Mouse (Mus musculus): ENCODE results near the gene Pank2. TPM values are rescaled to one million over a fixed set of nuclear protein-coding genes. Genes with fewer than 3 reads are reported as not detected.

The Pank2 gene
- polyA plus RNA-seq (2015; fragmentation: Nextera tagmentation; extraction: Ambion mirVana), result 28.3 and 32.4 TPM in 2 replicates

DNA sequence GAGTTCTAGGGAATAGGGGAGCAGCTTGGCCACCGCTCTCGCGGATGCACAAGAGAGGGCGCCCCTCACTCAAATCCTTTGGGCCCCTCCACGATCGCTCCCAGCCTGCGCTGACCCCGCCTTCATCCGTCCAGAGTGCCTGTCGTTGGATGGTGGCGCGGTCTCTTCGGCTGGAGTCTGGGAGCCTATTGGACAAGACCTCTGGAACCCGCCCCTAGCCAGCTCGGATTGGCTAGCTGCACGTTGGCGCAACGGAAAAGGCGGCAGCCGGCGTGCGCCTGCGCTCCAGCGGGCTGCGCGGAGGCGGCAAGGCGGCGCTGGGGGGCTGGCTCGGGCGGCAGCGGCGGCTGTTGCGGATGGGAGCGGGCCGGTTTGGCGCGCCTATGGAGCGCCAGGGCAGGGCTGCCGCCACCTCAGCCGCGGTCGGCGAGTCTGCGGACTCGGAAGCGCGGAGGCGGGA is at the start of gene Pank2:
TSS of gene Pank2 (plus strand) at position 283 of the 460 bp plus-strand sequence.
- Histone ChIP-seq H3K4me3 (ENCODE audit: low read depth, low read length) (peak within 1 kb of the TSS; percentile 79), H3K9ac (ENCODE audit: low read length) (peak within 1 kb of the TSS; percentile 91), H3K4me1 (replicated peaks; ENCODE audit: control insufficient read depth, insufficient read depth) (0 out of 2 replicates have a peak, but pooled peaks cover 6% of the 10 kb centered on the region), H3K27me3 (ENCODE audit: control insufficient read depth, insufficient read depth, low read length) (no peaks in the 10 kb centered on the region), H3K9me3 (ENCODE audit: control insufficient read depth, low read length) (no peaks in the 10 kb centered on the region), H3K4me2 (replicated peaks; ENCODE audit: low read depth) (peak within 1 kb of the TSS; percentile 77), H3K27ac (replicated peaks) (peak within 1 kb of the TSS; percentile 100), H3K36me3 (ENCODE audit: control insufficient read depth, insufficient read depth, low read length) (no peaks in the 10 kb centered on the region)
- under 1% methylated on average over 42 of the region's 49 CpGs for WGBS
- TF ChIP-seq EP300 (optimal IDR thresholded peaks at IDR 0.05) (no peak), CTCF (IDR thresholded peaks at IDR 0.05; ENCODE audit: low read depth) (peak; percentile 31; the same call in 1 of the 2 replicates)
- DNase-seq (ENCODE audit: low spot score) (peak; percentile 97), ATAC-seq (ENCODE audit: low FRiP score, low TSS enrichment) (peak; percentile 98)

DNA sequence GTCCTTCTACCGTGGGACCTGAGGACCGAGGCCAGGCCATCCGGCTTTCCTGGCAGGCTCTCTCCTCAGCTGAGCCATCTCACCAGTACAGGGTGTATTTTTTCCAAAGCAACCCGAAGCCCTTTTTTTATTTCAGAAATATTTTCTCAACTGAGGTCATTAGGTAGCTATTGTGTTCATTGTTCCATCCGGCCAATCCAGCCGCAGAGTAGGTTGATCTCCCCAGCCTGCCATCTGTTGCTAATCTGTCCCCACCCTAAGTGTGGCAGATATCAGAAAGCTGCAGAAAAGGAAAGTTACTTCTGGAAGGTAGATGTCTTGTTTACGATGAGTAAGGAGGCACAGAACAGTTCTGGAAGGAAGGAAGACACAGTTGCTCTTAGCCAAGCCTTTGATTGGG is 48.5 kb upstream of the Pank2 start:
- 56% methylated on average over 7 of the region's 7 CpGs for WGBS
- no peaks in the 10 kb centered on the region for H3K27me3 ChIP-seq (ENCODE audit: control insufficient read depth, insufficient read depth, low read length)

DNA sequence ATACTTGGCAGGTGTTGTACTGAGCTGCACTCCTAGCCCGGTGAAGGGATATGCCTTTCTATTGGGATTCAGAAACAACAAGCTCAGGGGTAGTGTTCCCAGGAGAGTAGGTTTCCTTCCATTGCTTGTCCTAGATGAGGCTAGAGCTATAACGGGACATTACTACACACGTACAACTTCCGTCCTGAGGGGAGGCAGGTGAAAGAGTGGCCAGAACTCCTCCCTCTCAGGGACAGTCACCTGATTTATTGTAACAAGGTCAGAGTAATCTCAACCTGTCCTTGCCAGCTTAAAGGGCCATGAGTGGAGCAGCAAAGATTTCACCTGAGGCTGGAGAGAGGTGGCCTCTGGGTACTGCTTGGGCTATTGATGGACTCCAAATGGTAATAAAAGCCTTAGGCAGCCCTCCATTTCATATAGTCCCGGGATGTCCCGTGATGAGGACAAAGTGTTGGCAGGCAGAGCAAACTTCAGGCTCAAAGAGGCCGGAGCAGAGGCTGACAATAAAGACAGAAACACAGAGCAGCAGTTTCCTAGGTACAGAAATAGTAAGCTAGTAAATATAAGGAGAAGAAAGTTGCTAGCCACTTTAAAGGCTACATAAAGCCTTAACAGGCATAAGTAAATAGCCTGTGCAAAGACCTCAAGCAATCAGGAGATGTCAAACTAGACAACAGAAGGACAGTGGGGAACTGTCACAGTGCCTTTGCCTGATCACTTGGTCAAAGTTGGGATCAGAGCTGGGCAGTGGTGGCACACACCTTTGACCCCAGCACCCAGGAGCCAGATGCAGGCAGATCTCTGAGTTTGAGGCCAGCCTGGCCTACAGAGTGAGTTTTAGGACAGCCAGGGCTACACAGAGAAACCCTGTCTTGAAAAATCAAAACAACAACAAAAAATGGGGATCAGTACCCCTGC is 46.1 kb upstream of the Pank2 start:
- WGBS, result 69% methylated on average over 7 of the region's 7 CpGs
- no peaks in the 10 kb centered on the region for H3K9me3 ChIP-seq (ENCODE audit: control insufficient read depth, low read length)
- no peak overlapping the region for H3K9ac ChIP-seq (ENCODE audit: low read length)
- H3K27me3 ChIP-seq (ENCODE audit: control insufficient read depth, insufficient read depth, low read length), result no peaks in the 10 kb centered on the region
- no peak overlapping the region for H3K4me3 ChIP-seq (ENCODE audit: low read depth, low read length)
- H3K27ac ChIP-seq (replicated peaks), result no peak overlapping the region
- H3K4me2 ChIP-seq (replicated peaks; ENCODE audit: low read depth), result no peak overlapping the region
- peaks cover 8% of the 10 kb centered on the region; the same call in 1 of the 2 replicates for H3K36me3 ChIP-seq (ENCODE audit: control insufficient read depth, insufficient read depth, low read length)
- 0 out of 2 replicates have a peak, but pooled peaks cover 1% of the 10 kb centered on the region for H3K4me1 ChIP-seq (replicated peaks; ENCODE audit: control insufficient read depth, insufficient read depth)
- TF ChIP-seq CTCF (IDR thresholded peaks at IDR 0.05; ENCODE audit: low read depth) (no peak), EP300 (optimal IDR thresholded peaks at IDR 0.05) (no peak)
- peak; percentile 72 for ATAC-seq (ENCODE audit: low FRiP score, low TSS enrichment)
- DNase-seq (ENCODE audit: low spot score), result no peak

More for the DNA sequence above, 48.5 kb upstream of the Pank2 start:
- ATAC-seq (ENCODE audit: low FRiP score, low TSS enrichment), result no peak
- Histone ChIP-seq H3K4me2 (replicated peaks; ENCODE audit: low read depth) (no peak overlapping the region), H3K4me3 (ENCODE audit: low read depth, low read length) (no peak overlapping the region), H3K9me3 (ENCODE audit: control insufficient read depth, low read length) (no peaks in the 10 kb centered on the region), H3K27ac (replicated peaks) (no peak overlapping the region), H3K9ac (ENCODE audit: low read length) (no peak overlapping the region), H3K36me3 (ENCODE audit: control insufficient read depth, insufficient read depth, low read length) (peaks cover 8% of the 10 kb centered on the region; the same call in 1 of the 2 replicates), H3K4me1 (replicated peaks; ENCODE audit: control insufficient read depth, insufficient read depth) (peaks cover 9% of the 10 kb centered on the region)
- no peak for DNase-seq (ENCODE audit: low spot score)
- TF ChIP-seq CTCF (IDR thresholded peaks at IDR 0.05; ENCODE audit: low read depth) (no peak), EP300 (optimal IDR thresholded peaks at IDR 0.05) (no peak)

DNA sequence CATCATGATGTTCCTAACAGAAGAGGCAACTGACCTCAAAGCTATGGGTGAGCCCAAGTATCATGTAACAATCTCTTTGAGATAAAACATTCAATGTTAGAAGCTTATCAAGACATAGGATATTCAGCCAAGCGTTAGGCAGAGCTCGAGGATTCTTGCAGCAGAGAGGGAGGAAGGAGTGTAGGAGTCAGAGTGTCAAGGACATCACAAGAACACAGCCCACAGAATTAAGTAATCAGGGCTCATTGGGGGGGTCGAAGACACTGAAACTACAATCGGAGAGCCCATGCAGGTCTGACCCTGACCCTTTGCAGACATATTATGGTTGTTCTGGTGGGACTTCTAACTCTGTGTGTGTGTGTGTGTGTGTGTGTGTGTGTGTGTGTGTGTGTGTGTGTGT is 42.3 kb upstream of the Pank2 start:
- no peak overlapping the region for H3K4me3 ChIP-seq (ENCODE audit: low read depth, low read length)
- H3K36me3 ChIP-seq (ENCODE audit: control insufficient read depth, insufficient read depth, low read length), result no peaks in the 10 kb centered on the region
- DNase-seq (ENCODE audit: low spot score) (no peak), ATAC-seq (ENCODE audit: low FRiP score, low TSS enrichment) (no peak)
- no peak overlapping the region for H3K4me2 ChIP-seq (replicated peaks; ENCODE audit: low read depth)
- 69% methylated on average over 4 of the region's 4 CpGs for WGBS
- H3K9me3 ChIP-seq (ENCODE audit: control insufficient read depth, low read length), result no peaks in the 10 kb centered on the region
- no peaks in the 10 kb centered on the region for H3K27me3 ChIP-seq (ENCODE audit: control insufficient read depth, insufficient read depth, low read length)
- H3K9ac ChIP-seq (ENCODE audit: low read length), result no peak overlapping the region
- H3K27ac ChIP-seq (replicated peaks), result no peak overlapping the region
- TF ChIP-seq CTCF (IDR thresholded peaks at IDR 0.05; ENCODE audit: low read depth) (no peak), EP300 (optimal IDR thresholded peaks at IDR 0.05) (no peak)
- no peaks in the 10 kb centered on the region for H3K4me1 ChIP-seq (replicated peaks; ENCODE audit: control insufficient read depth, insufficient read depth)

GRCm38 (mm10) chr2:131221853-131222515 is 40.3 kb upstream of the Pank2 start:
- DNase-seq (ENCODE audit: low spot score) (no peak), ATAC-seq (ENCODE audit: low FRiP score, low TSS enrichment) (no peak)
- no peaks in the 10 kb centered on the region for H3K36me3 ChIP-seq (ENCODE audit: control insufficient read depth, insufficient read depth, low read length)
- H3K27me3 ChIP-seq (ENCODE audit: control insufficient read depth, insufficient read depth, low read length), result no peaks in the 10 kb centered on the region
- H3K9ac ChIP-seq (ENCODE audit: low read length), result no peak overlapping the region
- WGBS, result 59% methylated on average over 3 of the region's 3 CpGs
- no peak overlapping the region for H3K4me2 ChIP-seq (replicated peaks; ENCODE audit: low read depth)
- H3K4me1 ChIP-seq (replicated peaks; ENCODE audit: control insufficient read depth, insufficient read depth), result no peaks in the 10 kb centered on the region
- H3K4me3 ChIP-seq (ENCODE audit: low read depth, low read length), result no peak overlapping the region
- no peak for TF ChIP-seq EP300 (optimal IDR thresholded peaks at IDR 0.05)
- TF ChIP-seq CTCF (IDR thresholded peaks at IDR 0.05; ENCODE audit: low read depth), result no peak
- no peak overlapping the region for H3K27ac ChIP-seq (replicated peaks)
- H3K9me3 ChIP-seq (ENCODE audit: control insufficient read depth, low read length), result no peaks in the 10 kb centered on the region

All from stomach, postnatal 0 days (tissue).